Mouse (Mus musculus) lung, adult 2 months (tissue): ENCODE measurements around the gene Plpp3. TPM values are rescaled to one million over a fixed set of nuclear protein-coding genes. Genes with fewer than 3 reads are reported as not detected.
A peak's percentile ranks its signal among the peaks of the same experiment; 100 is the strongest.

ENCODE experiments used
- DNase-seq: peaks from one replicate; pipeline ENCODE4 v3.0.0; 2022
- H3K4me1 ChIP-seq: fragments of 200-500 bp; 2 replicates; pipeline ENCODE4 v1.6.1; 2011; ENCODE audit warnings: low read length; ENCODE audit not compliant: control insufficient read depth, insufficient read depth
- H3K4me3 ChIP-seq: fragments of 200-500 bp; replicated peaks from 2 replicates; pipeline ENCODE3; 2011; ENCODE audit warnings: low read depth, mild to moderate bottlenecking, control low read depth, low read length; ENCODE audit errors: extremely low read depth
- CTCF ChIP-seq: fragments of 200-500 bp; IDR thresholded peaks from 2 replicates; pipeline ENCODE4 v1.5.1; 2011; ENCODE audit warnings: mild to moderate bottlenecking, low read length, control low read depth; ENCODE audit not compliant: insufficient read depth
- POLR2A ChIP-seq: fragments of 200-500 bp; IDR thresholded peaks from 2 replicates; pipeline ENCODE4 v1.6.1; 2011; ENCODE audit warnings: low read depth, mild to moderate bottlenecking, control low read depth, low read length, borderline replicate concordance; ENCODE audit errors: extremely low read depth
- WGBS: fragments of 180-500 bp; shearing (Covaris S2); methylation state at CpG from one replicate; pipeline ENCODE4 v1.1.7; 2018; 5-methylcytosine and 5-hydroxymethylcytosine counted together
- polyA plus RNA-seq: library from polyadenylated mRNA; depleted of rRNA; stranded (reverse); fragments of >200 nt; gene quantifications from 2 replicates; pipeline ENCODE4 v1.2.3, GENCODE M21; 2012

Plpp3 gene
- polyA plus RNA-seq, 1 experiment, result 170 TPM

GRCm38 (mm10) chr4:105113468-105113867 lies 43.7 kb upstream of the Plpp3 start:
- no peak for DNase-seq
- H3K4me1 ChIP-seq, result peaks cover 4% of the 10 kb centered on the region; the same call in 1 of the 2 replicates
- TF ChIP-seq CTCF (no peak), POLR2A (no peak)
- 83% methylated on average over 3 of the region's 3 CpGs for WGBS
- H3K4me3 ChIP-seq, result no peak overlapping the region

GRCm38 (mm10) chr4:105121081-105121480 lies 36.1 kb upstream of the Plpp3 start:
- 84% methylated on average over 6 of the region's 6 CpGs for WGBS
- no peak for DNase-seq
- TF ChIP-seq CTCF (no peak), POLR2A (no peak)
- H3K4me1 ChIP-seq, result no peaks in the 10 kb centered on the region
- no peak overlapping the region for H3K4me3 ChIP-seq

GRCm38 (mm10) chr4:105122429-105122828 lies 34.7 kb upstream of the Plpp3 start:
- peak; percentile 79 for DNase-seq
- 36% methylated on average over 8 of the region's 8 CpGs for WGBS
- Histone ChIP-seq H3K4me1 (no peaks in the 10 kb centered on the region), H3K4me3 (no peak overlapping the region)
- TF ChIP-seq POLR2A, result no peak
- peak; percentile 86 for TF ChIP-seq CTCF

- 33% methylated on average over 7 of the region's 7 CpGs for WGBS
- no peak overlapping the region for H3K4me3 ChIP-seq
- no peak for TF ChIP-seq CTCF
- TF ChIP-seq POLR2A, result no peak
- DNase-seq, result no peak
- H3K4me1 ChIP-seq, result peaks cover 5% of the 10 kb centered on the region; the same call in 1 of the 2 replicates
Observed at GRCm38 (mm10) chr4:105129212-105129611, 27.9 kb upstream of the Plpp3 start.

GRCm38 (mm10) chr4:105131756-105132314 lies 25.3 kb upstream of the Plpp3 start:
- Histone ChIP-seq H3K4me3 (no peak overlapping the region), H3K4me1 (peaks cover 5% of the 10 kb centered on the region; the same call in 1 of the 2 replicates)
- no peak for DNase-seq
- TF ChIP-seq CTCF, result no peak
- no peak for TF ChIP-seq POLR2A
- whole genome bisulfite sequencing, result 78% methylated on average over 9 of the region's 9 CpGs

GRCm38 (mm10) chr4:105133350-105134050 lies 23.6 kb upstream of the Plpp3 start:
- TF ChIP-seq POLR2A, result no peak
- no peak for TF ChIP-seq CTCF
- DNase-seq, result no peak
- WGBS, result 60% methylated on average over 4 of the region's 4 CpGs
- H3K4me1 ChIP-seq, result peaks cover 5% of the 10 kb centered on the region; the same call in 1 of the 2 replicates
- H3K4me3 ChIP-seq, result no peak overlapping the region

- DNase-seq, result no peak
- TF ChIP-seq CTCF, result no peak
- 59% methylated on average over 7 of the region's 7 CpGs for WGBS
- no peak overlapping the region for H3K4me3 ChIP-seq
- no peaks in the 10 kb centered on the region; the same call in 1 of the 2 replicates for H3K4me1 ChIP-seq
Observed at GRCm38 (mm10) chr4:105149492-105149891, 7.7 kb upstream of the Plpp3 start.

GRCm38 (mm10) chr4:105151911-105152690 lies 5.0 kb upstream of the Plpp3 start:
- no peak overlapping the region for H3K4me3 ChIP-seq
- TF ChIP-seq POLR2A, result no peak
- peak; percentile 68 for TF ChIP-seq CTCF
- no peaks in the 10 kb centered on the region; the same call in 1 of the 2 replicates for H3K4me1 ChIP-seq
- WGBS, result 45% methylated on average over 14 of the region's 14 CpGs
- DNase-seq, result peak; percentile 64

- Histone ChIP-seq H3K4me1 (no peaks in the 10 kb centered on the region; the same call in 1 of the 2 replicates), H3K4me3 (no peak overlapping the region)
- no peak for TF ChIP-seq CTCF
- no peak for DNase-seq
- WGBS, result 65% methylated on average over 3 of the region's 3 CpGs
Observed at GRCm38 (mm10) chr4:105153227-105153626, 3.9 kb upstream of the Plpp3 start.
